In genomic region chr19:57465742-57466141, GRCm38 (mm10) we compare ENCODE assay signal across 27 mouse cellular contexts. TPM values are rescaled to one million over a fixed set of nuclear protein-coding genes. Genes with fewer than 3 reads are reported as not detected.
DNase-seq lines count a peak whose midpoint lies in the region; ATAC-seq and TF ChIP-seq lines count a peak whose summit lies in the region.
"Had no signal": no experiment of that assay in that cellular context is flagged by ENCODE, and none has a peak within 500 bp of the region (broad histone marks: within the 10 kb centered on the region; RNA-seq: fewer than 3 reads in every experiment).

No protein-coding gene starts in this region.

- H3K27me3 ChIP-seq in kidney, postnatal 0 days (ENCODE audit: insufficient read depth, low read length), result no peaks in the 10 kb centered on the region
- H3K27me3 ChIP-seq in lung, embryonic 14.5 days (ENCODE audit: insufficient read depth, low read length), result no peaks in the 10 kb centered on the region
- H3K27me3 ChIP-seq in embryonic facial prominence, embryonic 14.5 days (replicated peaks; ENCODE audit: control insufficient read depth, insufficient read depth, low read length), result no peaks in the 10 kb centered on the region
- H3K27me3 ChIP-seq: CH12.LX; embryonic facial prominence, embryonic 12.5 days; heart, embryonic 12.5 days; heart, embryonic 15.5 days; Patski had no signal

- no peak overlapping the region for H3K4me2 ChIP-seq in kidney, postnatal 0 days (ENCODE audit: low read length)
- no peak overlapping the region for H3K4me2 ChIP-seq in lung, embryonic 14.5 days
- H3K4me2 ChIP-seq in embryonic facial prominence, embryonic 14.5 days (ENCODE audit: low read depth, low read length), result no peak overlapping the region
- H3K4me2 ChIP-seq: embryonic facial prominence, embryonic 12.5 days; heart, embryonic 12.5 days; heart, embryonic 15.5 days; hindbrain, embryonic 14.5 days had no signal

- H3K9me3 ChIP-seq in kidney, postnatal 0 days (replicated peaks; ENCODE audit: low read length), result no peaks in the 10 kb centered on the region
- H3K9me3 ChIP-seq in lung, embryonic 14.5 days (ENCODE audit: low read depth, low read length), result no peaks in the 10 kb centered on the region
- H3K9me3 ChIP-seq in embryonic facial prominence, embryonic 14.5 days (ENCODE audit: control insufficient read depth, low read length), result no peaks in the 10 kb centered on the region; the same call in 1 of the 2 replicates
- H3K9me3 ChIP-seq: heart, embryonic 15.5 days had no signal

- TF ChIP-seq CTCF in kidney, postnatal 0 days (IDR thresholded peaks at IDR 0.05; ENCODE audit: low read depth), result no peak
- TF ChIP-seq CTCF in lung, embryonic 14.5 days (IDR thresholded peaks at IDR 0.05; ENCODE audit: low read depth), result no peak

- WGBS in kidney, postnatal 0 days, result 60% methylated on average over 7 of the region's 7 CpGs
- WGBS in lung, embryonic 14.5 days, result 59% methylated on average over 7 of the region's 7 CpGs
- 72% methylated on average over 7 of the region's 7 CpGs for WGBS in embryonic facial prominence, embryonic 14.5 days

- H3K9ac ChIP-seq in kidney, postnatal 0 days (ENCODE audit: low read depth, low read length), result no peak overlapping the region
- no peak overlapping the region for H3K9ac ChIP-seq in lung, embryonic 14.5 days
- no peak overlapping the region for H3K9ac ChIP-seq in embryonic facial prominence, embryonic 14.5 days (ENCODE audit: low read depth, low read length)
- H3K9ac ChIP-seq: embryonic facial prominence, embryonic 12.5 days; forebrain, postnatal 0 days; heart, embryonic 12.5 days; heart, embryonic 15.5 days; hindbrain, embryonic 14.5 days had no signal

- DNase-seq in kidney, postnatal 0 days (ENCODE audit: low spot score), result peak; percentile 46
- DNase-seq in kidney, adult 9 months, result no peak
- DNase-seq in lung, embryonic 14.5 days, result peak; percentile 61
- DNase-seq in lung, postnatal 14 days, result no peak
- peak; percentile 53 for DNase-seq in embryonic facial prominence, embryonic 14.5 days (ENCODE audit: low spot score)
- DNase-seq in mesoderm, embryonic 11.5 days (ENCODE audit: low read depth, low spot score), result peak; percentile 42
- DNase-seq in spleen, postnatal 14 days (ENCODE audit: low spot score in 2 of 2), result no peak
- DNase-seq: adrenal gland, postnatal 10 days; adrenal gland, postnatal 36 days; B cell, adult 2 months; cerebellum, adult 18-20 months; cerebellum, adult 9-10 months; cerebellum, postnatal 14 days; forebrain, postnatal 0 days; gastrocnemius, adult 2 months; gastrocnemius, postnatal 14 days; heart, adult 18-20 months; heart, postnatal 10 days; heart, postnatal 36 days had no signal

- H3K4me3 ChIP-seq in kidney, postnatal 0 days (replicated peaks; ENCODE audit: low read depth, low read length), result no peak overlapping the region
- H3K4me3 ChIP-seq in lung, embryonic 14.5 days (ENCODE audit: low read depth, low read length), result no peak overlapping the region
- no peak overlapping the region for H3K4me3 ChIP-seq in embryonic facial prominence, embryonic 14.5 days (ENCODE audit: low read depth, low read length)
- H3K4me3 ChIP-seq: embryonic facial prominence, embryonic 12.5 days; gastrocnemius, adult 2 months; heart, embryonic 12.5 days; heart, embryonic 15.5 days had no signal

- no peaks in the 10 kb centered on the region for H3K36me3 ChIP-seq in kidney, postnatal 0 days (ENCODE audit: insufficient read depth, low read length)
- peaks cover 38% of the 10 kb centered on the region; the same call in 1 of the 2 replicates for H3K36me3 ChIP-seq in lung, embryonic 14.5 days (ENCODE audit: insufficient read depth)
- H3K36me3 ChIP-seq in embryonic facial prominence, embryonic 14.5 days (ENCODE audit: control insufficient read depth, insufficient read depth, low read length), result peaks cover 22% of the 10 kb centered on the region
- H3K36me3 ChIP-seq: heart, embryonic 15.5 days had no signal

- no peak overlapping the region for H3K27ac ChIP-seq in kidney, postnatal 0 days
- H3K27ac ChIP-seq in lung, embryonic 14.5 days (ENCODE audit: low read depth), result no peak overlapping the region
- H3K27ac ChIP-seq in embryonic facial prominence, embryonic 14.5 days (replicated peaks; ENCODE audit: low read depth, low read length), result no peak overlapping the region
- H3K27ac ChIP-seq: embryonic facial prominence, embryonic 12.5 days; gastrocnemius, adult 2 months; heart, embryonic 15.5 days; hindbrain, embryonic 14.5 days; hindbrain, postnatal 0 days had no signal

- ATAC-seq in kidney, postnatal 0 days (replicated peaks; ENCODE audit: low FRiP score, low read depth), result no peak
- no peak for ATAC-seq in lung, embryonic 14.5 days (ENCODE audit: insufficient read depth)
- no peak for ATAC-seq in embryonic facial prominence, embryonic 14.5 days (ENCODE audit: low read depth)
- ATAC-seq: forebrain, embryonic 14.5 days; forebrain, postnatal 0 days; hindbrain, postnatal 0 days; Patski had no signal

- H3K4me1 ChIP-seq in kidney, postnatal 0 days (replicated peaks; ENCODE audit: insufficient read depth, low read length), result no peaks in the 10 kb centered on the region
- no peaks in the 10 kb centered on the region for H3K4me1 ChIP-seq in lung, embryonic 14.5 days (ENCODE audit: insufficient read depth)
- no peaks in the 10 kb centered on the region for H3K4me1 ChIP-seq in embryonic facial prominence, embryonic 14.5 days (ENCODE audit: control insufficient read depth, insufficient read depth, low read length)
- H3K4me1 ChIP-seq: embryonic facial prominence, embryonic 12.5 days; heart, embryonic 12.5 days; heart, embryonic 15.5 days had no signal

RNA-seq across cellular contexts. Expression of gene Trub1, which starts 13.0 kb away (rescaled TPM):
- polyA plus RNA-seq in kidney, postnatal 0 days (2015; fragmentation: Nextera tagmentation; extraction: Ambion mirVana), result 24.8 and 25.5 TPM in 2 replicates
- 29.2 and 29.6 TPM in 2 replicates for polyA plus RNA-seq in lung, embryonic 14.5 days (2014; fragmentation: Nextera tagmentation; extraction: Ambion mirVana)
- 19.8 and 22.6 TPM in 2 replicates for polyA plus RNA-seq in embryonic facial prominence, embryonic 14.5 days (2014; fragmentation: Nextera tagmentation; extraction: Ambion mirVana)

Comparison
In these comparisons a context has a peak if more than half of its experiments do, and no peak if none do; other contexts are left out.
1. DNase-seq: peak in kidney, postnatal 0 days (single experiment), lung, embryonic 14.5 days (single experiment), embryonic facial prominence, embryonic 14.5 days (single experiment) and mesoderm, embryonic 11.5 days (single experiment); none in kidney, adult 9 months (single experiment), lung, postnatal 14 days (single experiment) and spleen, postnatal 14 days (0 of 2).